Mouse (Mus musculus) liver, adult (tissue): ENCODE data around the gene Snx19.

Source experiments
- GATA4 ChIP-seq: IDR thresholded peaks from 2 replicates; pipeline ENCODE4 v1.6.1; 2014; ENCODE audit warnings: mild to moderate bottlenecking, low read length; ENCODE audit not compliant: insufficient replicate concordance

Snx19 gene

DNA sequence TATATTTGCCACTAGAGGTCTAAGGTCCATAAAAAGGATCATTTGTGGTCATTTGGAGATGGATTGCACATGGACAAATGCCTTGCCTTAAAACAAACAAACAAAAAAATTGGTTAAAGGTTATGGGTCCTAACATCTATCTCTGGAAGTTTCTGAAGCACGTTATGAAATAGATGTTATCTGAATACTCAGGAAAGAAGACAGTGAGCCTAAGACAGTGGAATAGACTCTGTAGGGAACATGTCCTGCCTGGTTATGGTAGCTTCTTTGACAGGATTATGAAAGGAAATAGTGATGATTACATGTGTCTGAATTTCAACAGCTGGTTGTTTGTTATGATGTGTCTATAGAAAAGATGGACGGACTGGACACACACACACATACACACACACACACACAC, 27.6 kb downstream of the Snx19 start:
- TF ChIP-seq GATA4: no peak

DNA sequence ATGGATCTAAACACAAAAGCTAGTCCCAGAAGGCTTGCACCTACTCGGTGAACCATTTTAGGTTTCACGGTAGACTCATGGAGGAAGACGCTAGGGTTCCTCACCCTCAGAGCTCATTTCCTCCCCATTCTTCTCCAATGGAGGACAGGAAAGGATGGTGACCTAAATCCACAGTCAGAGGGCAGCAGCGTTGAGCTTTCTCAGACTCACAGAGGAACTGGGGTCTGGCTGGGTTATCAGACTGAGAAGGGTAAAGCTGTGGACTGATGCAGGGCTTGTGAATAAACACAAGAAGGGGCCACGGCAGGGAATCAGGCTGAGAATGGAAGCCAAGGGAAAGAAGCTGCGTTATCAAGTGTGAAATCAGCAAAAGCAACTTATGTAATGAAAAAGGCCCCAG, 29.3 kb downstream of the Snx19 start:
- TF ChIP-seq GATA4: peak; percentile 71; the same call in 1 of the 2 replicates

GRCm38 (mm10) chr9:30460501-30460900, 33.6 kb downstream of the Snx19 start:
- TF ChIP-seq GATA4: no peak

GRCm38 (mm10) chr9:30464661-30465060, 37.8 kb downstream of the Snx19 start:
- TF ChIP-seq GATA4: no peak

GRCm38 (mm10) chr9:30480043-30480442, 53.1 kb downstream of the Snx19 start:
- no peak for TF ChIP-seq GATA4

DNA sequence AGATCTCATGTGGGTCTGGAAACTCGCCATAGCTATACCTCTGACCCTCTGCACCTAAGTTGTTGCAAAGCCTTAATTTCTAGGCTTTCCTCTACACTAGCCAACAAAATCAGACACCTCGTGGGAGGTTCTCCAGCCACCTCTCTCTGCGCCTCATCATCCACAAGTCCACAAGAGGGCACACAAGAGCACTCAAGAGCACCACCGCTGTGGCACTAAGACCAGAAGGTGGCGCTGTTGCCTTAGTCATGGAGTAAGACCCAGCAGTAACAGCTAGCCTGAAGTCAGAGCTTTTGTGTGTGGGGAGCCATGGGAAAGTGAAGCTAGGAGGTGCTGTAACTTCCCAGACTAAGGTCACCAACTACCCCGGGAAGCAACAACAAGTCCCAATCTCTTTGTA, 53.6 kb downstream of the Snx19 start:
- no peak for TF ChIP-seq GATA4

GRCm38 (mm10) chr9:30482116-30482515, 55.2 kb downstream of the Snx19 start:
- no peak for TF ChIP-seq GATA4

- TF ChIP-seq GATA4: no peak
These were observed 57.3 kb downstream of the Snx19 start for GRCm38 (mm10) chr9:30484183-30484582.

DNA sequence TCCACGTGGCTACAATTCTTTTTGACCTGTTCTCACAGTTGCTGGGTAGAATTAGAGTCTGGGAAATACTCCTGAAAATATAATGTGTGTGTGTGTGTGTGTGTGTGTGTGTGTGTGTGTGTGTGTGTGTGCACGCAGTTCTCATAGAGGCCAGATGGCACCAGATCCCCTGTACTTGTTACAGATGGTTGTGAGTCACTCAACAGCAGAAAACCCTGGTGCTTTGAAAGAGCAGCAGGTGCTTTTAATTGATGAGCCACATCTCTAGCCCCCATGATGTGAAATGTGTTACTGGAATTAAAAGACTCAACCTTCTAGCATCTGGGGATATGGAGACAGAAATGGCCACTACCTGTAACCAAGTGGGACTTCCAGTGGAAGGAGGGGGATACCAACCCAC, 58.3 kb downstream of the Snx19 start:
- no peak for TF ChIP-seq GATA4

DNA sequence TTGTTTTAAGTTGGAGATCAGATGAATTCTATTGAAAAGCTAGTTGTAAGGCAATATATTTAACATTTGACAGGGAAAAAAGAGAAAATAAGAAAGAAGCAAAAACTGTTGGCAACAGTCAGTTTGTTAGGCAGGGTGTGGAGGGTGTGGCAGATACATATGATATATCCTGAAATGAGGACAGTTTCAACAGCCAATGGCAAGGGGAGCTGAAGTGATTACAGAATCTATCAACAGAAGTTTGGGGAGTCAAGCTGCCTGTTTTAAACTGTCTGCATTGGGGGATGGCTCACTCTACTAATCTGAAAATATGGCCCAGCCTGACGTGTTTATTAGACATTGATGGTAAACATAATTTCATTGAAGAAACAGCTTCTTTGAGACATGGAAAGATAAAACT, 61.5 kb downstream of the Snx19 start:
- TF ChIP-seq GATA4: no peak

GRCm38 (mm10) chr9:30494446-30494845, 67.5 kb downstream of the Snx19 start:
- TF ChIP-seq GATA4: no peak

- no peak for TF ChIP-seq GATA4
These were observed 82.1 kb downstream of the Snx19 start for GRCm38 (mm10) chr9:30508966-30509365.

DNA sequence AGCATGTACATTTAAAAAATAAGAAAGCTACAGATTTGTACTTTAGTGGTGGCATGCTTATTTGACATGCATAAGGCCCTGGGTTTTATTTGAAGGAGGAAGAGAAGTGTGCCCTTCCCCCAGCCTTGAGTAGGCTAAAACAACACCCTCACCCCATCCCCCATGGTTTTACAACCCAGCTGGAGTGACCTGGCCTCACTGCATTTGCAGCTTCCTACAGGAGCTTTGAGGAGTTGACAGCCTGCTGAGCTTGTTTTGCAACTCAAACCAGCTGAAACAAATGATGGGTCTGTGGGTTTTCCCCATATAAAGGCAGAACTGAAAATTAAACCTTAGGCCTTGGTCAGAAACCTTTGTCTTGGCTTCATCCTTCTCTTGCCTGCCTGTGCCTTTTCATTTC, 89.0 kb downstream of the Snx19 start:
- no peak for TF ChIP-seq GATA4
